Mouse (Mus musculus) heart, embryonic 12.5 days (tissue): ENCODE results near the gene Glb1l. TPM values are rescaled to one million over a fixed set of nuclear protein-coding genes. Genes with fewer than 3 reads are reported as not detected.

ENCODE experiments used
- ATAC-seq: fragments of 200-750 bp; cut with Nextera tagmentation; 2 replicates; pipeline ENCODE4 v1.8.0; 2017; ENCODE audit warnings: moderate TSS enrichment, moderate library complexity; ENCODE audit not compliant: insufficient number of reproducible peaks, low FRiP score
- H3K27ac ChIP-seq: fragments of 300-500 bp; sonication (generic); 2 replicates; pipeline ENCODE4 v1.5.1; 2016; ENCODE audit warnings: mild to moderate bottlenecking, moderate library complexity; ENCODE audit not compliant: poor library complexity, severe bottlenecking
- H3K27me3 ChIP-seq: fragments of 300-500 bp; sonication (generic); replicated peaks from 2 replicates; pipeline ENCODE4 v1.6.1; 2016; ENCODE audit warnings: mild to moderate bottlenecking, moderate library complexity
- H3K36me3 ChIP-seq: fragments of 300-500 bp; sonication (generic); 2 replicates; pipeline ENCODE4 v1.6.1; 2016; ENCODE audit warnings: mild to moderate bottlenecking, moderate library complexity
- H3K4me1 ChIP-seq: fragments of 300-500 bp; sonication (generic); replicated peaks from 2 replicates; pipeline ENCODE4 v1.6.1; 2016; ENCODE audit warnings: mild to moderate bottlenecking
- H3K4me2 ChIP-seq: fragments of 300-500 bp; sonication (generic); 2 replicates; pipeline ENCODE4 v1.6.1; 2016; ENCODE audit warnings: mild to moderate bottlenecking, moderate library complexity
- H3K4me3 ChIP-seq: fragments of 300-500 bp; sonication (generic); 2 replicates; pipeline ENCODE4 v1.5.1; 2016; ENCODE audit warnings: mild to moderate bottlenecking
- H3K9ac ChIP-seq: fragments of 300-500 bp; sonication (generic); 2 replicates; pipeline ENCODE4 v1.6.1; 2016; ENCODE audit warnings: mild to moderate bottlenecking, moderate library complexity
- H3K9me3 ChIP-seq: fragments of 300-500 bp; sonication (generic); replicated peaks from 2 replicates; pipeline ENCODE4 v1.6.1; 2016; ENCODE audit warnings: mild to moderate bottlenecking, moderate library complexity
- WGBS: fragments of 180-500 bp; shearing (Covaris S2); methylation state at CpG from one replicate; pipeline ENCODE4 v1.1.7; 2016; 5-methylcytosine and 5-hydroxymethylcytosine counted together
- microRNA-seq: library from miRNA; unstranded; fragments of <30 nt; microRNA quantifications from one replicate; pipeline ENCODE4, GENCODE M21; 2017
- polyA plus RNA-seq: library from polyadenylated mRNA; unstranded; fragments of >200 nt; fragmentation: Nextera tagmentation; extraction: Ambion mirVana; gene quantifications from 2 replicates; pipeline ENCODE4 v1.2.1, GENCODE M21; 2016

Glb1l gene
- polyA plus RNA-seq, 1 experiment from 2014 or later = 9.6 TPM

DNA sequence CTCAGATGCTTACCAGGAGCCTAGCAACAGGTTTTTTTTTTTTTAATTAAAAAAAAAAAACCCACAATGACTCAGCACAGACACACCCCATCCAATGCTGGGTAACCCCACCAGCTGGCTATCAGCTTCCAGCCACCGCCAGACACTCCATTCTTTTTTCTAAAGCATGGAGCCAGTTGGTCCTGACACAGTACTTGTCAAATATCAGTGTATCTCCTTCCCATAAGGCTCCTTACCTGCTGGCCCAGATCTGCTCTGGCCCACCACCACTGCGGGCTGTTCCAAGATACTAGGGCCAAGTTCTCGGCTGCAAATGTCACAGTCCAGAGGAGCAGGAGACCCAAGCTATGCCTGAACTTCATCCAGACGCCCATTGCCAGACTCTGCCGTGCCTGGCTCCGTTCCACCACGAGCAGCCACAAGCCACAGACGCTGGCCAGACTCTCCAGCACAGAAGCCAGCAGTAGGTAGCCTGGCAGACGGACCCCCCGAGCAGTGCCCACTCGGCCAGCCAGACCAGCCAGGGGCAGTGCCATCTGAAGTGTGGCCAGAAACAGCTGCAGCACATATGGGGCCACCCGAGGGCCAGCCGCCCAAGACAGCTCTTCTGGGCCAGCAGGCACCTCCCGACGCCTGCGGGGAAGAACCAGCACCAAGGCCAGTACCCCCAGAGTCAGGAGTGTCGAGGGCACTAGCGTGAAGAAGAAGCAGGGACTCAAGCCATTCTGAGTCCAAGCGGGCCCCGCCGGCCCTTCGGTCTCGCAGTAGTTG, 31.1 kb downstream of the Glb1l start:
- Histone ChIP-seq H3K36me3 (peaks cover 63% of the 10 kb centered on the region), H3K27ac (peak overlapping the region; percentile 64)

DNA sequence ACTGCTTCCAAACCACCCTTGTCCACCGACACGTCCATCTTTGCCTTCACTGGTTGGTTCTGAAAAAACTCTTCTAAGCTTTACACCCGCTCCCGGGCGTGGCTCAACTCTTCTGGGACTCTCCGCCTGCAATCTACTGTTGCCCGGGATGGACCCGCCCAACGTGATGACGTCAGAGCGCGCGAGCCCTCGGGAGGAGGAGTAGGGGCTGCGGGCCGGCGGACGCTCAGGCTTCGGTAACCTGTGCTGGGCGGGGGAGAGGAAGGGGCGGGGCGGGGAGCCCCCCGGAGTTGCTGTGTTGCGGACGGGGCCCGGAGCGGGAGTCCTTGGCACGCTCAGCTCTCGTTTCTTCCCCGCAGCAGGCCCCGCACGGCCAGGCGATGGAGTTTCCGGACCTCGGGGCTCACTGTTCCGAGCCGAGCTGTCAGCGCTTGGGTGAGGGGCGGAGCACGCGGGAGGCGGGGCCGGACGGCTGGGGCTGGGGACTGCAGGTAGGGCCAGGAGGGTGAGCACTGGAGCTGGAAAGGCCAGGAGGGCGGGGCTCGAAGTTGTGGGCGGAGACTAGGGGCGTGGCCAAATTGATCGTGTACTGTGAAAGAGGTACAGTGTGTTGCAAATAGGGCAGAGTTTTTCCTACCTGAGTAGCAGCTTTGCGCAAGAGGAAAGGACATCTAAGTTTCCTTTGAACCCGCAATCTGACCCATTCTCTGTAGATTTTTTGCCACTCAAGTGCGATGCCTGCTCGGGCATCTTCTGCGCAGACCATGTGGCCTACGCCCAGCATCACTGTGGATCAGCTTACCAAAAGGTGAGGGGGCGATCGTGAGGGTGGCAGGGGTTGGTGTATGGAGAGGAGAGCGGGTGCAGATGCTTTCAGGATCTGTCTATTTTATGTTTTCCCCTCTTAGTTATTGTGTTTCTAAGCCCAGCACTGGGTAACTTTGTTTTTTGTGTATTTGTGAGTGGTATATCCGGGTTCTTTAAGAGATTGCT, 41.8 kb downstream of the Glb1l start, which contains the start of gene Zfand2b:
TSS of gene Zfand2b (plus strand) at position 175 of the 993 bp plus-strand sequence.
- Histone ChIP-seq H3K27me3 (no peaks in the 10 kb centered on the region), H3K9me3 (no peaks in the 10 kb centered on the region), H3K27ac (peak within 1 kb of the TSS; percentile 77), H3K4me3 (peak within 1 kb of the TSS; percentile 66), H3K4me1 (peaks cover 9% of the 10 kb centered on the region; the same call in 1 of the 2 replicates), H3K4me2 (peak within 1 kb of the TSS; percentile 72), H3K36me3 (peaks cover 41% of the 10 kb centered on the region), H3K9ac (peak within 1 kb of the TSS; percentile 72)
- peak; percentile 100 for ATAC-seq
- 1% methylated on average over 59 of the region's 59 CpGs for WGBS

More for the DNA sequence above, 31.1 kb downstream of the Glb1l start:
- ATAC-seq = peak; percentile 65
- peaks cover 13% of the 10 kb centered on the region for H3K4me1 ChIP-seq
- peak overlapping the region; percentile 83 for H3K9ac ChIP-seq
- H3K4me3 ChIP-seq = peak overlapping the region; percentile 71
- peak overlapping the region; percentile 99 for H3K4me2 ChIP-seq
- no peaks in the 10 kb centered on the region for H3K27me3 ChIP-seq
- WGBS = 9% methylated on average over 23 of the region's 23 CpGs
- no peaks in the 10 kb centered on the region for H3K9me3 ChIP-seq

DNA sequence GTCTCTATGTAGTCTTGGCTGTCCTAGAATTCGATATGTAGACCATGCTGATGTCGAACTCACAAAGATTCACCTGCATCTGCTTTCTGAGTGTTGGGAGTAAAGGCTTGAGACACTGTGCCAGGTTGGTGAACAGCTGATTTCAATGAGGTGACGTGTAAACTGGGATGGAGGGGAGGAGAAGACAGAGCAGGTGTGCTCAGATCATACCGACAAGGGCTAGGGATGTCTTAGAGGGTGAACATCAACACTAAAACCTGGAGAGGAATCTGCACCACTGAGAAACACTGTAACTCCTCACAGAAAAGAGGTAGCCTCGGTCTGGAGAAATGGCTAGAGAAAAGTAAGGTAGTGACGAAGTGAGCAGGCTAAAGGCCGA, 42.5 kb downstream of the Glb1l start:
- H3K9ac ChIP-seq = peak overlapping the region; percentile 72; the same call in 1 of the 2 replicates
- H3K27me3 ChIP-seq = no peaks in the 10 kb centered on the region
- no peaks in the 10 kb centered on the region for H3K9me3 ChIP-seq
- peak overlapping the region; percentile 72 for H3K4me2 ChIP-seq
- H3K27ac ChIP-seq = peak overlapping the region; percentile 15; the same call in 1 of the 2 replicates
- ATAC-seq = peak; percentile 18
- 9% methylated on average over 7 of the region's 7 CpGs for WGBS
- peaks cover 34% of the 10 kb centered on the region for H3K36me3 ChIP-seq
- H3K4me1 ChIP-seq = peaks cover 9% of the 10 kb centered on the region; the same call in 1 of the 2 replicates
- H3K4me3 ChIP-seq = peak overlapping the region; percentile 66

DNA sequence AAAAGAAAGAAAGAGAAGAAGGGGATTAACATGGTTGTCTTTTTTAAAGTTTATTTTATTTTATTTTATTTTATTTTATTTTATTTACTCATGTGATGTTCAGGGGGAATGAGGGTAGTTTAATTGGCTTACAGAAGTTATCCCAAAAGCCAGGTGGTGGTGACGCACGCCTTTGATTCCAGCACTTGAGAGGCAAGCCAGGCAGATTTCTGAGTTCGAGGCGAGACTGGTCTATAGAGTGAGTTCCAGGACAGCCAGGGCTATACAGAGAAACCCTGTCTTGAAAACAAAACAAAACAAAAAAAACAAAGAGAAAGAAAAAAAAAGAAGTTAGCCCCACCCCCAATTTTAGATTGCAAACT, 50.4 kb downstream of the Glb1l start:
- Histone ChIP-seq H3K27me3 (no peaks in the 10 kb centered on the region), H3K4me1 (no peaks in the 10 kb centered on the region), H3K9me3 (no peaks in the 10 kb centered on the region), H3K4me2 (no peak overlapping the region), H3K27ac (no peak overlapping the region), H3K9ac (no peak overlapping the region), H3K4me3 (no peak overlapping the region), H3K36me3 (no peaks in the 10 kb centered on the region)
- ATAC-seq = no peak
- 59% methylated on average over 4 of the region's 4 CpGs for WGBS

DNA sequence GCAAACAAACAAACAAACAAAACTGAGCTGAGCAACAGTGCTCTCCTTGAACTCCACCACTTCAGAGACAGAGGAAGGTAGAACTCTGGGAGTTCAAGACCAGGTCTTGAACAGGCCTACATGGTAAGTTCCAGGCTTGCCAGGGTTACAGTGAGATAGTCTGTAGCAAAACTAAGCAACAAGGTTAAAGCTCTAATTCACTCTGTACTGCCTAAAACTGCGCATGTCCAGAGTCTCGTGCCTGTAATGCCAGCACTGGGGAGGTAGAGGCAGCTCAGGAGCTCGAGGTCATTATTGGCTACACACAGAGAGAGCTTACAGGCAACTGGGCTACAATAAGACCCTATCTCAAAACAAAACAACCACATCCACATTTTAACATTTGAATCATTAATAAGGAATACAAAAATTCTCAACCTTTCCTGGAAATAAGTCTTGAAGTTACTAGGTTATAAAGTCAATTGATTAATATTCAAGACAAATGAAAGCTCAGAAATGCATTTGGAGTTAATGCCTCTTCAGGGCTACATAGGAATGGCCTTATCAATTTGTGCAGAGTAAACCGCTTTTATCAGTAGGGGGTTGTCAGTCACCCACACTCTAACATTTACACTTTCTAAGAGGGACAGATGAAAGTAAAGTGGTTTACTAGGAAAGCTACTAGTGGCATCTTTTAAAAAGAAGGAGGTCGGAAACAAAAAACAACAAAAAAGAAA, 50.9 kb downstream of the Glb1l start:
- no peak for ATAC-seq
- Histone ChIP-seq H3K27ac (no peak overlapping the region), H3K27me3 (no peaks in the 10 kb centered on the region), H3K4me2 (no peak overlapping the region), H3K9me3 (no peaks in the 10 kb centered on the region), H3K36me3 (no peaks in the 10 kb centered on the region), H3K9ac (no peak overlapping the region), H3K4me3 (no peak overlapping the region), H3K4me1 (no peaks in the 10 kb centered on the region)
- 38% methylated on average over 5 of the region's 5 CpGs for WGBS

DNA sequence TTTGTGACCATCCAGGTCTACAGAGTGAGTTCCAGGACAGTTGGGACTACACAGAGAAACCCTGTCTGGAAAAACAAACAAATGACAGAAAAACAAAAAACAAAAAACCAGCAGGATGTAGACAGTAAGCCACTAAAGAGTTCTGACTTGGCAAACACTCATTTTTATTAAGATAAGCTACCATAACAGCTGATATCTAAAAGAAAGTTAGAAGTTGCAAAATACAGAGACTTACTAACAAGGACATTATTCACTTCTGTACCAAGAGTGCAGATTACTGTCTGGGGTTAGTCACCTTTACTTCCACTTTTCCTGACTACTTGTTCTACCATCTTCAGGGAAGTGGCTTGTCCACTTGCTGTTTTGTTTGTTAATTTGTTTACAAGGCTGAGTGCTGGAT, 51.6 kb downstream of the Glb1l start:
- no peaks in the 10 kb centered on the region for H3K27me3 ChIP-seq
- no peak overlapping the region for H3K27ac ChIP-seq
- no peaks in the 10 kb centered on the region for H3K9me3 ChIP-seq
- H3K4me2 ChIP-seq = no peak overlapping the region
- no peaks in the 10 kb centered on the region for H3K4me1 ChIP-seq
- H3K4me3 ChIP-seq = no peak overlapping the region
- no peak for ATAC-seq
- no peak overlapping the region for H3K9ac ChIP-seq
- H3K36me3 ChIP-seq = no peaks in the 10 kb centered on the region

DNA sequence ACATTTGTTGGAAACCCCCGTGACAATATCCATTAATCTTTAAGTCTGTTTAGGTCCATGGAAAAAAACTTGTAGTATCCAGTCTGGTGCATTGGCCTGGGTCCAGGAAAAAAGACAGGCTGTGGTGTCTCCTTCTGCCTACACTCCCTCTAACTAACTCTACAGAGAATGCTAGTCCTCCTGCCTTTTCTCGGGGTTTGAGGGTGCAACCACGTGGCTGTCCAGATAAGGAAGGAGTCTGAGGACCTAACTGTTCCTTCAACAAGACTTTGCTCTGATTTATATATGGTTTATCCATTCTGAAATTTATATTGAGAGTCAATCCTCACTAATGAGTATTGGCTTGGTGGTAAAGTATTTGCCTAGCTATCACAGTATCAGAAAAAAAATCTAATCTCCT, 54.8 kb downstream of the Glb1l start:
- 38% methylated on average over 3 of the region's 3 CpGs for WGBS
- no peak overlapping the region for H3K27ac ChIP-seq
- H3K9ac ChIP-seq = no peak overlapping the region
- no peaks in the 10 kb centered on the region for H3K27me3 ChIP-seq
- no peak overlapping the region for H3K4me2 ChIP-seq
- no peaks in the 10 kb centered on the region for H3K4me1 ChIP-seq
- H3K36me3 ChIP-seq = no peaks in the 10 kb centered on the region
- no peak overlapping the region for H3K4me3 ChIP-seq
- ATAC-seq = no peak
- no peaks in the 10 kb centered on the region for H3K9me3 ChIP-seq

DNA sequence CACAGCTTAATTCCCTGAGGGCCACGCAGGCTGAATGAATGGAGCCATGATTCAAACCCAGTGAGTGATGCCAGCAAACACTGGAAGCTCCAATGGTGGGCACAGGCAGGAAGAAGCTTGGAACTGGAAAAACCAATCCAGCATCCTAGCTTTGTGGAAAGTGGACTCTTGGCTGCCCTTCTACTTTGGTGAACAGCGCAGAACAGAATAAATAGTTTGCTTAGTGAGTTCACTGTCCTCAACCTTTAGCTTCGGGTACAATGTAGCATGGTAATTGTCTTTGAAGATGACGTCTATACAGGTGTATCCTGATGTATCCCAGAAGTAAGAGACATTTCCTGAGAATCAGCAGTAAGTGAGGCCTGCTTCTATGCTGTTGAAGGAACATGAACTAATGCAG, 61.9 kb downstream of the Glb1l start:
- H3K9me3 ChIP-seq = no peaks in the 10 kb centered on the region
- peaks cover 3% of the 10 kb centered on the region for H3K4me1 ChIP-seq
- no peak overlapping the region for H3K4me2 ChIP-seq
- peaks cover 57% of the 10 kb centered on the region for H3K36me3 ChIP-seq
- no peak overlapping the region for H3K27ac ChIP-seq
- no peak overlapping the region for H3K4me3 ChIP-seq
- no peaks in the 10 kb centered on the region for H3K27me3 ChIP-seq
- no peak for ATAC-seq
- 87% methylated on average over 4 of the region's 4 CpGs for WGBS
- no peak overlapping the region for H3K9ac ChIP-seq

Small RNA genes lying within 50 kb of the gene (microRNA-seq; reads per million reads assigned to microRNA genes)
- gene Gm27943 = not detected

Other genes with a start within 250 kb of the Glb1l start
- 6.0 and 6.9 TPM in 2 replicates for gene Nhej1, start 85.6 kb downstream of the Glb1l start, polyA plus RNA-seq
- 0.21 and 0.22 TPM in 2 replicates for gene Slc23a3, start 76.9 kb downstream of the Glb1l start, polyA plus RNA-seq
- 39.9 and 41.1 TPM in 2 replicates for gene Cnppd1, start 68.1 kb downstream of the Glb1l start, polyA plus RNA-seq
- gene Retreg2, start 68.0 kb downstream of the Glb1l start, polyA plus RNA-seq = 36.3 and 40.5 TPM in 2 replicates
- 26.1 and 26.7 TPM in 2 replicates for gene Zfand2b, start 42.2 kb downstream of the Glb1l start, polyA plus RNA-seq
- 16.6 TPM in 2 replicates for gene Abcb6, start 30.4 kb downstream of the Glb1l start, polyA plus RNA-seq
- 26.7 and 29.3 TPM in 2 replicates for gene Ankzf1, start 18.7 kb downstream of the Glb1l start, polyA plus RNA-seq
- gene Atg9a, start 18.6 kb downstream of the Glb1l start, polyA plus RNA-seq = 33.6 and 35.4 TPM in 2 replicates
- 78.0 and 83.1 TPM in 2 replicates for gene Stk16, start within 50 bp of the Glb1l start, polyA plus RNA-seq
- 34.1 and 38.0 TPM in 2 replicates for gene Tuba4a, start 9.1 kb upstream of the Glb1l start, polyA plus RNA-seq
- not detected in 2 replicates for gene A630095N17Rik, start 21.3 kb upstream of the Glb1l start, polyA plus RNA-seq
- 34.5 and 37.5 TPM in 2 replicates for gene Dnajb2, start 25.6 kb upstream of the Glb1l start, polyA plus RNA-seq
- 0.69 and 0.96 TPM in 2 replicates for gene Ptprn, start 53.7 kb upstream of the Glb1l start, polyA plus RNA-seq
- not detected in 2 replicates for gene Resp18, start 67.6 kb upstream of the Glb1l start, polyA plus RNA-seq
- 113 TPM in 2 replicates for gene Dnpep, start 107.2 kb upstream of the Glb1l start, polyA plus RNA-seq
- 500 and 521 TPM in 2 replicates for gene Des, start 149.5 kb upstream of the Glb1l start, polyA plus RNA-seq
- gene Speg, start 164.5 kb upstream of the Glb1l start, polyA plus RNA-seq = 61.5 and 67.4 TPM in 2 replicates
- gene Gmppa, start 225.1 kb upstream of the Glb1l start, polyA plus RNA-seq = 67.7 and 69.1 TPM in 2 replicates
- gene Asic4, start 239.6 kb upstream of the Glb1l start, polyA plus RNA-seq = 0.24 and 0.33 TPM in 2 replicates